Mouse (Mus musculus) forebrain, embryonic 16.5 days (tissue): Measurements from ENCODE around the gene Cep131. TPM values are rescaled to one million over a fixed set of nuclear protein-coding genes. Genes with fewer than 3 reads are reported as not detected.

Source experiments
- ATAC-seq: fragments of 200-750 bp; cut with Nextera tagmentation; 2 replicates; pipeline ENCODE4 v1.8.0; 2017; ENCODE audit warnings: mild to moderate bottlenecking, moderate library complexity
- H3K27ac ChIP-seq: fragments of 300-500 bp; sonication (generic); 2 replicates; pipeline ENCODE4 v1.5.1; 2014; ENCODE audit warnings: low read length, control low read depth
- H3K27me3 ChIP-seq: fragments of 300-500 bp; sonication (generic); replicated peaks from 2 replicates; pipeline ENCODE4 v1.6.1; 2014; ENCODE audit warnings: low read length; ENCODE audit not compliant: control insufficient read depth, insufficient read depth
- H3K36me3 ChIP-seq: fragments of 300-500 bp; sonication (generic); 2 replicates; pipeline ENCODE4 v1.6.1; 2014; ENCODE audit not compliant: control insufficient read depth, insufficient read depth
- H3K4me1 ChIP-seq: fragments of 300-500 bp; sonication (generic); replicated peaks from 2 replicates; pipeline ENCODE4 v1.6.1; 2014; ENCODE audit warnings: low read length; ENCODE audit not compliant: control insufficient read depth, insufficient read depth
- H3K4me2 ChIP-seq: fragments of 300-500 bp; sonication (generic); 2 replicates; pipeline ENCODE4 v1.6.1; 2014; ENCODE audit warnings: mild to moderate bottlenecking, low read length, control low read depth
- H3K4me3 ChIP-seq: fragments of 300-500 bp; sonication (generic); replicated peaks from 2 replicates; pipeline ENCODE4 v1.5.1; 2014; ENCODE audit warnings: mild to moderate bottlenecking, low read length, control low read depth
- H3K9ac ChIP-seq: fragments of 300-500 bp; sonication (generic); replicated peaks from 2 replicates; pipeline ENCODE4 v1.6.1; 2014; ENCODE audit warnings: low read depth, low read length, control low read depth
- H3K9me3 ChIP-seq: fragments of 300-500 bp; sonication (generic); 2 replicates; pipeline ENCODE4 v1.6.1; 2016; ENCODE audit warnings: low read length; ENCODE audit not compliant: control insufficient read depth
- WGBS: fragments of 180-500 bp; shearing (Covaris S2); extraction: QIAGEN DNeasy Blood & Tissue Kit; methylation state at CpG from one replicate; pipeline ENCODE4 v1.1.7; 2014; 5-methylcytosine and 5-hydroxymethylcytosine counted together
- polyA plus RNA-seq: library from polyadenylated mRNA; unstranded; fragments of >200 nt; fragmentation: Nextera tagmentation; extraction: Ambion mirVana; gene quantifications from 2 replicates; pipeline ENCODE4 v1.2.1, GENCODE M21; 2015

Cep131 gene
- polyA plus RNA-seq, 1 experiment from 2014 or later, result 33.8 TPM

DNA sequence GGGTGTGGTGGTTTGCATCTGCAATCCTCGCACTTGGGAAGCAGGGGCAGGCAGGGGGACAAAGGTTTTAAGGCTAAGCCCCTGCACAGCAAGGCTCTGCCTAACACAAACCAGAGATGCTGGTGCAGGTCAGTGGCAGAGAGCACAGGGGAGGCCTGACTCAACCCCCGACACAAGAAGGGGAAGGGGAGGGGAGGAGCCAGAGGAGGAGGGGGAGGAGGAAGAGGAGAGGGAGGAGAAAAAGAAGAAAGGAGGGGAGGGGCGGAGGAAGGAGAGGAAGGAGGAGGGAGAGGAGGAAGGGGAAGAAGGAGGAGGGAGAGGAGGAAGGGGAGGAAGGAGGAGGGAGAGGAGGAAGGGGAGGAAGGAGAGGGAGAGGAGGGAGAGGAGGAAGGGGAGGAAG is 52.3 kb downstream of the Cep131 start:
- Histone ChIP-seq H3K9ac (no peak overlapping the region), H3K36me3 (no peaks in the 10 kb centered on the region), H3K27me3 (no peaks in the 10 kb centered on the region), H3K4me3 (no peak overlapping the region), H3K27ac (no peak overlapping the region), H3K4me1 (peaks cover 5% of the 10 kb centered on the region; the same call in 1 of the 2 replicates), H3K4me2 (no peak overlapping the region), H3K9me3 (no peaks in the 10 kb centered on the region)
- no peak for ATAC-seq
- WGBS, result 33% methylated on average over 3 of the region's 3 CpGs

DNA sequence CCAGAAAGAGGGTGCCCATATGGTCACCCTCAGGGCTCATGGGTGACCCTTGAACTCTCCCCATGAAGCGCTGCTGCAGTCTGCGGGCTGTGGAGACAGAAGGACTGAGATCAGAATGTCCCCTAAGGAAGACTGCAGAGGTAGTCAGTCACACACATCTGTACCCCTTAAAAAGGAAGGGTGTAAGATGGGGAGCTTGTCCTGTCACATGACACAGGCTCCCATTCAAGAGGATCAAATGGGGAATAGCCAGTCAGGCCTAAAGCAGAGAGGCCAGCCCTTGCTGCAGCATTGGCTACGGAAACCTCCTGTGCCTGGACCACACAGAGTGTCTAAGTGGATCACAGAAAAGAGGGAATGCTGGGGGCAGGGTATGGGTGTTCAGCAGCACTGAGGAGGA is 53.2 kb downstream of the Cep131 start:
- H3K27me3 ChIP-seq, result no peaks in the 10 kb centered on the region
- H3K36me3 ChIP-seq, result no peaks in the 10 kb centered on the region
- H3K4me2 ChIP-seq, result no peak overlapping the region
- H3K27ac ChIP-seq, result no peak overlapping the region
- no peaks in the 10 kb centered on the region for H3K9me3 ChIP-seq
- 0 out of 2 replicates have a peak, but pooled peaks cover 2% of the 10 kb centered on the region for H3K4me1 ChIP-seq
- WGBS, result 61% methylated on average over 3 of the region's 3 CpGs
- H3K4me3 ChIP-seq, result no peak overlapping the region
- no peak for ATAC-seq
- H3K9ac ChIP-seq, result no peak overlapping the region

DNA sequence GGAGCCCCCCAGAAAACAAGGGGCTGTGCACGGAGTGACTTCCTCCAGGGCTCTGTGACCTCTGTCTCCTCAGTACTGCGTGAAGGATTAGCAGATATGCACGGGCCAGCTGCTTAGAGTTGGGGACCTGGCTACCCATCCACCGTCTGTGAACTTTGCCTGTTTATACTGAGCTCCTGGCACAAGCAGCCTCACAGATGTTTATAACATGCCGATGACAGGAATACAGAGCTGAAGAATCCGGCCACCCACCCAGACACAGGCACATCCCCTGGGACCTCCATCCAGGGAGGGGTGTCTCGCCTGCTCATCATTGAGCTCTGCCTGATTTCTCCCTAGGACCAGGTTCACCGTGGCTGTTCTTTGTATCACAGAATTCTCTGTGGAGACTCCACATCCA is 54.6 kb downstream of the Cep131 start:
- H3K9me3 ChIP-seq, result no peaks in the 10 kb centered on the region
- H3K4me3 ChIP-seq, result no peak overlapping the region
- no peak overlapping the region for H3K27ac ChIP-seq
- H3K27me3 ChIP-seq, result no peaks in the 10 kb centered on the region
- ATAC-seq, result no peak
- no peaks in the 10 kb centered on the region for H3K36me3 ChIP-seq
- no peak overlapping the region for H3K9ac ChIP-seq
- 67% methylated on average over 8 of the region's 8 CpGs for WGBS
- no peak overlapping the region for H3K4me2 ChIP-seq
- H3K4me1 ChIP-seq, result 0 out of 2 replicates have a peak, but pooled peaks cover 2% of the 10 kb centered on the region

DNA sequence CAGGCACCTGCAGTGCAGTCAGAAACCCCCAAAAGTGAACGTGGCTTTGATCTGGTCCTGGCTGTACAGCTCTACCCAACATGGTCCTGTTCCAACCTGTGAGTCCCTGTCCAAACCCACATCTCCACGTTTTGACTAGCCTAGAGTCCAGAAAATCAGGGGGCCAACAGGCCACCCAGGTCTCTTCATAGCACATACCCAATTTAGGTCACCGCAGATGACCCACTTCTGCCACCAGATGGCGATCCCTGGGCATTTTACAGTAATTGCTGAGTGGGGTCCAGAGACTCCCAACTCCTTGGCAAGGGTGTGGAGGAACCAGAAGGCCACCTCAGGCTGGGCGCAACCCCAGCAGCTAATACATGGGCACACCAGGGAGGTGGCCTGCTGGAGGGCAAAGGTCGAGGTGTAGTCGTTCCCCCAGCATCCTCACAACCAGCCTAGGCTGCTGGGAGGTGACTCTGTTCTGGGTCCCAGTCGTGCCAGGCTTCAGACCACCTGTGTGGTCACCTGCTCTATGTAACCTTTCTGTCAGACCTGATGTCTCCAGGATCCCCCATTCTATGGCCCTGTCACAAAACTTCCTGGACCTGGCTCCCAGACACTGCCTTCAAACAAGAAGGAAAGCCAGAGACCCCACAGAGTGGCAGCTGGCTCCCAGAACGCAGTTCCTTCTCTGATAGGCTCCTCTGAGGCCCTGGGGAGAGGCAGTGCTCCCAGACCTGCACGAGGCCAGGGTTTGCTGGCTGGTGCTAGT is 56.3 kb downstream of the Cep131 start:
- Histone ChIP-seq H3K4me3 (no peak overlapping the region), H3K9me3 (no peaks in the 10 kb centered on the region), H3K27ac (no peak overlapping the region), H3K9ac (no peak overlapping the region), H3K36me3 (no peaks in the 10 kb centered on the region), H3K27me3 (no peaks in the 10 kb centered on the region), H3K4me2 (no peak overlapping the region), H3K4me1 (0 out of 2 replicates have a peak, but pooled peaks cover 2% of the 10 kb centered on the region)
- WGBS, result 41% methylated on average over 10 of the region's 10 CpGs
- ATAC-seq, result no peak

DNA sequence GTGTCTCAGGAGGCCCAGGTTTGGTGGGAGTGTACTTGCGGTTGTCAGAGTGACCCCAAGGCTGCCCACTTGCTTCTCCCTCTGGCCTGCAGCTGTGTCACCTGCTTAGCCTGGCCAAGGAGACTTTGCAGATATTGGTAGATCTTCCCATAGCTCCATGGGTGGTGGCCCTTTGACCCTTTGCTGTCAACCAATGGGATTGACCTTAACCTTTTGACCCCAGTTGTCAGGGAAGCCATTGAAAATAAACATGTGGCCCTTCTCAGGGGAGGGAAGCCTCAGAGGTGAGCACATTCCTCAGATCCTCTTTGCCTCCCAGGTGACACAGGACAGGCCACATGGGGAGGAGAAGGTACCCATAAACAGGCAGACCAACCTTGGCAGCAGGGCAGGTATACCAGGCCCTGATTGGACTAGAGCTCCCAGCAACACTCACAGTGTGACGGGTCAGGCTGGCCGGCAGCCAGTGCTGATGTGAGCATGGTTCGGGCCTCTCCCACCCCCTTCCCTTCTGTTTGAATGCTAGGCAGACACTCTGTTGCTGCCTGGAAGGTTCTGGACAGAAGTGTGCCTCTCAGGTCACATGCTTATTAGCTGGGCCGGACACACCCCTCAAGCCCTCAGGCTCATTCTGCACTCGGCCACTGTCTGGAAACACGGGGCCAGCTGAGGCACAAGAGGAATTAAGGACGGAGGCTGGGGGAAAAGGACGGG is 57.0 kb downstream of the Cep131 start:
- no peaks in the 10 kb centered on the region for H3K36me3 ChIP-seq
- H3K4me2 ChIP-seq, result no peak overlapping the region
- 46% methylated on average over 9 of the region's 9 CpGs for WGBS
- no peak overlapping the region for H3K4me3 ChIP-seq
- no peak overlapping the region for H3K9ac ChIP-seq
- no peaks in the 10 kb centered on the region for H3K9me3 ChIP-seq
- no peak overlapping the region for H3K27ac ChIP-seq
- 0 out of 2 replicates have a peak, but pooled peaks cover 2% of the 10 kb centered on the region for H3K4me1 ChIP-seq
- no peaks in the 10 kb centered on the region for H3K27me3 ChIP-seq
- ATAC-seq, result no peak

DNA sequence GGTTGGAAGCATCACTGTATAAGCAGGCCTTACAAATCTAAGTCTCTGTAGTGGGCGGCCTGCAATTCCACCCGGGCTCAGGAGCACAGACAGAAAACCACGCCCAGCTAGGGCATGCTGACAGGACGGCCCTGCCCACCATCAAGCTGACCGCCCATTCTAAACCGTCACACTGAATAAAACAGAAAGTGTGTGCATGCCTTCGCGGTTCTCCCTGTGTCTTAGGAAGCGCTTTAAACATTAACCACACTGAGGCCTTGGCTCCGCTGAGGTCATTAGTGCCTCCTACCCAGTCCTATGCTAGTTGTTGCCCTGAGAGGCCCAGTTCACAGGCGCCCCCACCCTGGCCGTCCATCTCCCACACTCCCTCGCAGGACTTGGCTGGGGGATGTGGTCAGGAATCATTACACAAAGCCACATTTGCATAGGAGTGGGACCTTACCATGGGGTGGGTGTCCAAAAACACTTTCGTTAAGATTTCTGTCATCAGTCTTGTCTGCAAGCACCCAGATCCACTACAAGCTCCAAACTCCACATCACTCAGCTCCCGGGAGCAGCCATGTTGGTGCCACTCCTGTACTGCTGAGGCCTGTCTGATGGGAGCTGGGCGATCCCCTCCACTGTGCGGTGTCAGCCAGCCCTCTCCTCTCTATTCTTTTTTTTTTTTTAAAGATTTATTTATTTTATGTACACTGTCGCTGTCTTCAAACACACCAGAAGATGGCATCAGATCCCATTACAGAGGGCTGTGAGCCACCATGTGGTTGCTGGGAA is 58.1 kb downstream of the Cep131 start:
- 72% methylated on average over 18 of the region's 18 CpGs for WGBS
- Histone ChIP-seq H3K27ac (no peak overlapping the region), H3K4me3 (no peak overlapping the region), H3K4me1 (0 out of 2 replicates have a peak, but pooled peaks cover 2% of the 10 kb centered on the region), H3K36me3 (no peaks in the 10 kb centered on the region), H3K9ac (no peak overlapping the region), H3K4me2 (no peak overlapping the region), H3K27me3 (no peaks in the 10 kb centered on the region), H3K9me3 (no peaks in the 10 kb centered on the region)
- ATAC-seq, result no peak

DNA sequence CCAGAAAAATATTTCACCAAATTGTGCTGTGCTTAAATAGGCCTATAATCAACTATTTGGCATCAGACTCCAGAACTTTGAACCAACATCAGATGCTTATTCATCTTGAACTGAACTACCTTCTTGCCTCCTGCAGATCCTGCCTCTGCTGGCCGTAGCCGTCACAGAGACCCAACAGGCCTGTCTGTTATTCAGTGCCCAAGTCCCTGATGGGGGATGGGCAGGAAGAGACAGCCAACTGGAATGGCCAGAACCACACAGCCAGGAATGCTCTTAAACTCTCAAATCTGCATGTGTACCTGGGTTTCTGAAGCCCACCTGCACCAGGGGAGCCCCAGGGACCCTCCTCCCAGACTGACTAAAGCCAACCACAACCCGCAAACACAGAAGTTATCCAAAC is 59.7 kb downstream of the Cep131 start:
- no peaks in the 10 kb centered on the region for H3K36me3 ChIP-seq
- no peak for ATAC-seq
- H3K4me3 ChIP-seq, result no peak overlapping the region
- H3K27me3 ChIP-seq, result no peaks in the 10 kb centered on the region
- H3K4me2 ChIP-seq, result no peak overlapping the region
- 83% methylated on average over 3 of the region's 3 CpGs for WGBS
- H3K27ac ChIP-seq, result no peak overlapping the region
- peaks cover 10% of the 10 kb centered on the region for H3K4me1 ChIP-seq
- H3K9ac ChIP-seq, result no peak overlapping the region
- no peaks in the 10 kb centered on the region for H3K9me3 ChIP-seq

DNA sequence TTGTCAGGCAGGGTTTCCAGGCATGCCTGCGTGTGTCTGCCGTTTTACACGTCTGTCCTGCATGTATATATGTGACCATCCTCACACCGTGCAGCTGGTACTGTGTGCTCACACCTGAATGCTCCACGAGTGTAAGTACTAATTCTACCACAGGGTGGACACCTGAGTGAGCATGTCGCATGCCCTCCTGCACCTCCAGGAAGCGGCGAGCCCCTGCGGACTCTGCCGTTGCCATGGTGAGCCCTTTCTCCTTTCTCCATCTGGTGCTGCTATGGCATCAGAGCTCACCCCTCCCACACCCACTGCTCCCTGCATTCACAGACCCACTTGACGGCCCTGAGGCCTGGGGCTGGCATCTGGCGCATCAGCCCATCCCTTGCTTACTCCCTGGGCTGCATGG is 63.8 kb downstream of the Cep131 start:
- H3K4me3 ChIP-seq, result no peak overlapping the region
- H3K27ac ChIP-seq, result no peak overlapping the region
- ATAC-seq, result peak; percentile 49
- H3K4me1 ChIP-seq, result peaks cover 8% of the 10 kb centered on the region
- no peak overlapping the region for H3K9ac ChIP-seq
- no peaks in the 10 kb centered on the region for H3K9me3 ChIP-seq
- H3K27me3 ChIP-seq, result no peaks in the 10 kb centered on the region
- no peaks in the 10 kb centered on the region for H3K36me3 ChIP-seq
- 44% methylated on average over 12 of the region's 12 CpGs for WGBS
- H3K4me2 ChIP-seq, result no peak overlapping the region

DNA sequence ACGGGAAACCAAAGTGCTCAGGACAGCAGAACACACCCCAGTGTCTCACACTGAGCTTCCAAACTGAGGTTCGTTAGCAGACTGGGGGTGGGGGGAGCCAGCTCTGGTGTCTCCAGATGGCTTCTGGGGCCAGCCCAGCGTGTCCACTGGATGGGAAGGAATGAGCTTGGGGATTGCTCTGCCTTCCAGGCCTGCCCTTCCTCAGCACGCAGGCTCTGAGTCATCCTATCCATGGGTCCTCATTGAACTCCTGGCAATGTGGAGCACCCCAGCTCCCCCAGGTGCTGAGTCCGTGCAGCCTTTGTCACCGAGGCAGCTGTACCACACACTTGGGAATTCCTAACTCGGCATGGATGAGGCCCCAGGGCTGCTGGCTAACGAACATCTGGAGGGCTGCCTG is 64.4 kb downstream of the Cep131 start:
- no peaks in the 10 kb centered on the region for H3K27me3 ChIP-seq
- no peaks in the 10 kb centered on the region for H3K36me3 ChIP-seq
- WGBS, result 41% methylated on average over 8 of the region's 8 CpGs
- no peak for ATAC-seq
- no peak overlapping the region for H3K9ac ChIP-seq
- H3K4me3 ChIP-seq, result no peak overlapping the region
- no peak overlapping the region for H3K4me2 ChIP-seq
- H3K27ac ChIP-seq, result no peak overlapping the region
- H3K9me3 ChIP-seq, result no peaks in the 10 kb centered on the region
- peaks cover 8% of the 10 kb centered on the region for H3K4me1 ChIP-seq
